Mouse (Mus musculus) common myeloid progenitor, adult 5-6 weeks (primary cell): ENCODE results near the gene Rcn1. TPM values are rescaled to one million over a fixed set of nuclear protein-coding genes. Genes with fewer than 3 reads are reported as not detected.

Experiments used
- ATAC-seq: replicated peaks from 2 replicates; pipeline ENCODE4 v1.8.0; 2016; ENCODE audit warnings: low read depth, mild to moderate bottlenecking, moderate TSS enrichment, inconsistent platforms; ENCODE audit not compliant: poor library complexity, severe bottlenecking
- total RNA-seq: library from RNA; stranded (forward); fragments of 200-1000, 187-1606 nt; gene quantifications from 2 replicates; pipeline ENCODE4 v1.2.3, GENCODE M21; 2017

Rcn1 gene
- total RNA-seq, 1 experiment from 2014 or later: 60.9 TPM

- ATAC-seq: no peak
Measured at GRCm38 (mm10) chr2:105358040-105358439, 41.1 kb downstream of the Rcn1 start.

- ATAC-seq: no peak
Measured at GRCm38 (mm10) chr2:105356791-105357190, 42.3 kb downstream of the Rcn1 start.

GRCm38 (mm10) chr2:105348886-105349285 lies 50.2 kb downstream of the Rcn1 start:
- ATAC-seq: no peak

GRCm38 (mm10) chr2:105339993-105340392 lies 59.1 kb downstream of the Rcn1 start:
- ATAC-seq: peak; percentile 74

GRCm38 (mm10) chr2:105337171-105337875 lies 61.8 kb downstream of the Rcn1 start:
- no peak for ATAC-seq

GRCm38 (mm10) chr2:105336314-105337027 lies 62.6 kb downstream of the Rcn1 start:
- no peak for ATAC-seq

Other genes starting within 250 kb of the Rcn1 start
- gene Them7, start 175.0 kb downstream of the Rcn1 start, total RNA-seq: 2.1 and 2.5 TPM in 2 replicates